Mouse (Mus musculus): ENCODE measurements around the gene Grasp. TPM values are rescaled to one million over a fixed set of nuclear protein-coding genes. Genes with fewer than 3 reads are reported as not detected.

Grasp gene
- polyA plus RNA-seq, 1 experiment from 2014 or later = 2.4 TPM

DNA sequence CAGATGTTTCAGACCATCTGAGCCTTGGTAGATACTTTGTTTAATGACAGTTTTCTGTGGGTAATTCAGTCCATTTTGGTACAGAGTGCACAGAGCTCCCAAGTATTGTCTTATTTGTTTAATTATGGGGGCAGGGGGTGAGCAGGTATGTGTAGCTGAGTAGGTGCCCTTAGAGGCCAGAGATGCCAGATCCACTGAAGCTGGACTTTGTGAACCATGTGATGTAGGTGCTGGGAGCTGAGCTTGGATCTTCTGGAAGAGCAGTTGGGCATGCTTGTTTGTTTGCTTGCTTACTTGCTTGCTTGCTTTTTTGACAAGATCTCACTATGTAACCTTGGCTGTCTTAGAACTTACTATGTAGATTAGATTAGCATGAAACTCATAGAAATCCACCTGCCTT, 27.0 kb upstream of the Grasp start:
- Histone ChIP-seq H3K4me1 (replicated peaks) (peaks cover 16% of the 10 kb centered on the region), H3K4me2 (replicated peaks) (no peak overlapping the region), H3K36me3 (peaks cover 74% of the 10 kb centered on the region), H3K9me3 (0 out of 2 replicates have a peak, but pooled peaks cover 6% of the 10 kb centered on the region), H3K27ac (no peak overlapping the region), H3K4me3 (replicated peaks) (no peak overlapping the region), H3K27me3 (no peaks in the 10 kb centered on the region), H3K9ac (replicated peaks) (no peak overlapping the region)
- ATAC-seq = no peak

GRCm38 (mm10) chr15:101197497-101198179, 26.4 kb upstream of the Grasp start:
- Histone ChIP-seq H3K9me3 (0 out of 2 replicates have a peak, but pooled peaks cover 6% of the 10 kb centered on the region), H3K4me1 (replicated peaks) (peaks cover 10% of the 10 kb centered on the region), H3K36me3 (peaks cover 81% of the 10 kb centered on the region), H3K27me3 (no peaks in the 10 kb centered on the region), H3K4me3 (replicated peaks) (no peak overlapping the region), H3K4me2 (replicated peaks) (no peak overlapping the region), H3K9ac (replicated peaks) (no peak overlapping the region), H3K27ac (no peak overlapping the region)
- WGBS = 89% methylated on average over 15 of the region's 15 CpGs
- peak; percentile 43 for ATAC-seq

DNA sequence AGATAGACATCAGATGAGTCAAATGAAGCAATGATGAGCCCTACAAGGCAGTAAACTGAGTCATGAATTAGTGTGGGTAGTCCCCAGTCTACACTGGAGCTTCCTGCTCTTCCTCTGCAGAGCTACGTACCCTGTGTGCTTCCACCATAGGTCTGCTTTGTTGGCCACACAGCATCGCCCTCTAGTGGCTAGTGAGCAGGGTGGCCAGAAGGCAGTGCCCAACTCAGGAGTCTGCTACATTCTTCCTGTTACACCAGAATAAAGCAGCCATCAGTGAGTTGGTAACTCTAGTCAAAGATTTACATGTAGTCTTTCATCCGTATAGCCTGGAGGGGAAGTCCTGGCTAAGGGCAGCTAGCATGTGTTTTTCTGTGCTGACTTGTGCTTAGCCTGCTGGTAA, 25.8 kb upstream of the Grasp start:
- Histone ChIP-seq H3K4me3 (replicated peaks) (no peak overlapping the region), H3K27ac (no peak overlapping the region), H3K4me1 (replicated peaks) (0 out of 2 replicates have a peak, but pooled peaks cover 4% of the 10 kb centered on the region), H3K4me2 (replicated peaks) (no peak overlapping the region), H3K27me3 (no peaks in the 10 kb centered on the region), H3K9me3 (0 out of 2 replicates have a peak, but pooled peaks cover 6% of the 10 kb centered on the region), H3K36me3 (peaks cover 87% of the 10 kb centered on the region), H3K9ac (replicated peaks) (no peak overlapping the region)
- 27% methylated on average over 3 of the region's 3 CpGs for WGBS
- peak; percentile 81 for ATAC-seq

DNA sequence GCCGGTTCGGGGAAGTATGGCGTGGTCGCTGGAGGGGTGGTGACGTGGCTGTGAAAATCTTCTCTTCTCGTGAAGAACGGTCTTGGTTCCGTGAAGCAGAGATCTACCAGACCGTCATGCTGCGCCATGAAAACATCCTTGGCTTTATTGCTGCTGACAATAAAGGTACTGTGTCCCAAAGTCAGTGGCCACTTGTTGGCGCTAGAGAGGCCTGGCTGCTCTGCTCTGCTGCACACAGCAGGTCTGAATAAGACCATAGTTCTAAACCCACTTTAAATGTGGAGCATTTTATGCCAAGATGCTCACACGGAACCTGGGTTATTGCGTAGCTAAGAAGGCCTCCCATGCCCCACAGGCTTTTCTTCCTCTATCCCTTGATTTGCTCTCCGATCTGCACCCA, 25.1 kb upstream of the Grasp start:
- Histone ChIP-seq H3K4me2 (replicated peaks) (no peak overlapping the region), H3K27me3 (no peaks in the 10 kb centered on the region), H3K4me3 (replicated peaks) (no peak overlapping the region), H3K4me1 (replicated peaks) (no peaks in the 10 kb centered on the region), H3K36me3 (peaks cover 91% of the 10 kb centered on the region), H3K27ac (no peak overlapping the region), H3K9me3 (0 out of 2 replicates have a peak, but pooled peaks cover 6% of the 10 kb centered on the region), H3K9ac (replicated peaks) (no peak overlapping the region)
- 87% methylated on average over 14 of the region's 14 CpGs for WGBS
- peak; percentile 21; the same call in 1 of the 2 replicates for ATAC-seq

GRCm38 (mm10) chr15:101200777-101201295, 23.2 kb upstream of the Grasp start:
- Histone ChIP-seq H3K36me3 (peaks cover 87% of the 10 kb centered on the region), H3K27ac (no peak overlapping the region), H3K27me3 (no peaks in the 10 kb centered on the region), H3K4me3 (replicated peaks) (no peak overlapping the region), H3K9me3 (0 out of 2 replicates have a peak, but pooled peaks cover 6% of the 10 kb centered on the region), H3K4me1 (replicated peaks) (no peaks in the 10 kb centered on the region), H3K9ac (replicated peaks) (no peak overlapping the region), H3K4me2 (replicated peaks) (no peak overlapping the region)
- 96% methylated on average over 9 of the region's 9 CpGs for WGBS
- ATAC-seq = no peak

DNA sequence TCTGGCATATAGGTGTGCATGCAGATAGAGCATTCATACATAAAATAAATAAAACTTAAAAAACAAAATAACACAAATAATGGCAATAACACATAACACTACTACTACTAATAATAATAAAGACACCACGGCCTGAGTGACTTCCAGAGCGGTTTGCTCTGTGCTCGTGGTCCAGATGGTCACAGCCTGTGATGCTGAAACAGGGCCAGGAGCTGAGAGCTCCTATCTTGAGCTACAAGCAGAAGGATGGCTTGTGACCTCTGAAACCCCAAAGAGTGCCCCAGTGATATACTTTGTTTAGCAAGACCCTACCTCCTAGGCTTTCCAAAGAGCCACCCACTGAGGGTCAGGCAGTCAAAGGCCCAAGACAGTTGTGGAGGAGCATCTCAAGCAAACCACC, 22.6 kb upstream of the Grasp start:
- H3K9ac ChIP-seq (replicated peaks) = no peak overlapping the region
- H3K27me3 ChIP-seq = no peaks in the 10 kb centered on the region
- 97% methylated on average over 3 of the region's 3 CpGs for WGBS
- 0 out of 2 replicates have a peak, but pooled peaks cover 6% of the 10 kb centered on the region for H3K9me3 ChIP-seq
- no peak for ATAC-seq
- H3K27ac ChIP-seq = no peak overlapping the region
- H3K4me1 ChIP-seq (replicated peaks) = no peaks in the 10 kb centered on the region
- H3K4me2 ChIP-seq (replicated peaks) = no peak overlapping the region
- H3K36me3 ChIP-seq = peaks cover 87% of the 10 kb centered on the region
- no peak overlapping the region for H3K4me3 ChIP-seq (replicated peaks)

DNA sequence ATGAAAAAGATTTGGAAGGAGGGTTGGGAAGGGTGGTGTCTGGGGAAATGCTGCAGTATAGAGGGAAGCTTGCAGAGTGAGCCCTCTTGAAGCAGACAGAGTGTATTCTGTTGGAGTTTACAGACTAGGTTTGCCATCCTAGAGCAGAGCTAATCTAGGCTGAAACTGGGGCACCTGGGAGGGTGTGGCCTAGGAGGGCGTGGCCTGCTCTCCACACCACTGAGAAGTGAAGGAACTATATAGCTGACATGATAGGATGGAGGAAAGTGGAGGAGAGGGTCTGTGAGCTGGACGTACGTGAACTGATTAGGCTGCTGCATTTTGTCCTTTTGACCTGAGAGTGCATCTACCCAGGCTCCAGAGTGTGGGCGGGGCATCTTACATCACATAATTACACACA, 20.3 kb upstream of the Grasp start:
- 88% methylated on average over 4 of the region's 4 CpGs for WGBS

GRCm38 (mm10) chr15:101204781-101205180, 19.2 kb upstream of the Grasp start:
- Histone ChIP-seq H3K27me3 (no peaks in the 10 kb centered on the region), H3K36me3 (peaks cover 92% of the 10 kb centered on the region), H3K9ac (replicated peaks) (no peak overlapping the region), H3K27ac (no peak overlapping the region), H3K9me3 (0 out of 2 replicates have a peak, but pooled peaks cover 6% of the 10 kb centered on the region), H3K4me1 (replicated peaks) (no peaks in the 10 kb centered on the region), H3K4me3 (replicated peaks) (no peak overlapping the region), H3K4me2 (replicated peaks) (no peak overlapping the region)
- WGBS = 88% methylated on average over 7 of the region's 7 CpGs
- ATAC-seq = no peak

More for the DNA sequence above, 20.3 kb upstream of the Grasp start:
- Histone ChIP-seq H3K27ac (no peak overlapping the region), H3K4me3 (replicated peaks) (no peak overlapping the region), H3K36me3 (peaks cover 90% of the 10 kb centered on the region), H3K9me3 (0 out of 2 replicates have a peak, but pooled peaks cover 6% of the 10 kb centered on the region), H3K4me1 (replicated peaks) (no peaks in the 10 kb centered on the region), H3K27me3 (no peaks in the 10 kb centered on the region), H3K9ac (replicated peaks) (no peak overlapping the region), H3K4me2 (replicated peaks) (no peak overlapping the region)
- ATAC-seq = no peak

DNA sequence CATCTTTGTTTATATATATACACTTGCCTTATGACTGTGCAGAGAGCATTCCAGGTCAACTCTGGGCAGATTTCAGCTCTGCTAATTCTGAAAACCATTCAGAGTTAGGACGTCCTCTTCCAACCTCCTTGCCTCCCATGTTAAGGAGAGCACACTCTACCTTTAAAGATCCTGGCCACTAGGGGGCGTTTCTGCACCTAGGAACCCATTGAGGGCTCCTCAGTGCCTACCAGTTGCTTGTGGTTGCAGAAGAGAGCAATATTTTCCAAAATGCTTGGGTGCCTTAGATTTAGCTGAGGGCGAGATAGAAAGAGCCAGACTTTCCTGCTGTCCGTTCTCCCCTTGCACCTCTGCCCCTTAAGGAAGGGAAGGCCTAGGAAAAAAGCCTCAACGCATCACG, 13.8 kb upstream of the Grasp start:
- H3K4me3 ChIP-seq (replicated peaks) = no peak overlapping the region
- H3K9me3 ChIP-seq = no peaks in the 10 kb centered on the region
- no peak overlapping the region for H3K27ac ChIP-seq
- no peaks in the 10 kb centered on the region for H3K27me3 ChIP-seq
- ATAC-seq = 0 out of 2 replicates have a peak, but pooled peaks have one; percentile 34
- H3K4me1 ChIP-seq (replicated peaks) = no peaks in the 10 kb centered on the region
- H3K36me3 ChIP-seq = peaks cover 79% of the 10 kb centered on the region
- 61% methylated on average over 6 of the region's 6 CpGs for whole genome bisulfite sequencing
- H3K4me2 ChIP-seq (replicated peaks) = no peak overlapping the region
- no peak overlapping the region for H3K9ac ChIP-seq (replicated peaks)

GRCm38 (mm10) chr15:101210998-101211613, 12.9 kb upstream of the Grasp start:
- no peak overlapping the region for H3K27ac ChIP-seq
- no peak overlapping the region for H3K4me2 ChIP-seq (replicated peaks)
- H3K4me3 ChIP-seq (replicated peaks) = no peak overlapping the region
- no peak overlapping the region for H3K9ac ChIP-seq (replicated peaks)
- H3K4me1 ChIP-seq (replicated peaks) = no peaks in the 10 kb centered on the region
- ATAC-seq = no peak
- peaks cover 74% of the 10 kb centered on the region for H3K36me3 ChIP-seq
- no peaks in the 10 kb centered on the region for H3K9me3 ChIP-seq
- no peaks in the 10 kb centered on the region for H3K27me3 ChIP-seq
- 94% methylated on average over 14 of the region's 14 CpGs for WGBS

GRCm38 (mm10) chr15:101212435-101212834, 11.6 kb upstream of the Grasp start:
- no peaks in the 10 kb centered on the region for H3K27me3 ChIP-seq
- ATAC-seq = no peak
- H3K4me1 ChIP-seq (replicated peaks) = no peaks in the 10 kb centered on the region
- 76% methylated on average over 14 of the region's 14 CpGs for WGBS
- no peak overlapping the region for H3K27ac ChIP-seq
- peaks cover 62% of the 10 kb centered on the region for H3K36me3 ChIP-seq
- no peak overlapping the region for H3K4me3 ChIP-seq (replicated peaks)
- H3K4me2 ChIP-seq (replicated peaks) = no peak overlapping the region
- no peaks in the 10 kb centered on the region for H3K9me3 ChIP-seq
- no peak overlapping the region for H3K9ac ChIP-seq (replicated peaks)

GRCm38 (mm10) chr15:101215136-101215535, 8.9 kb upstream of the Grasp start:
- no peak overlapping the region for H3K4me2 ChIP-seq (replicated peaks)
- no peak for ATAC-seq
- H3K9ac ChIP-seq (replicated peaks) = no peak overlapping the region
- peaks cover 38% of the 10 kb centered on the region for H3K36me3 ChIP-seq
- H3K27me3 ChIP-seq = no peaks in the 10 kb centered on the region
- no peak overlapping the region for H3K27ac ChIP-seq
- WGBS = 76% methylated on average over 2 of the region's 2 CpGs
- H3K9me3 ChIP-seq = no peaks in the 10 kb centered on the region
- no peak overlapping the region for H3K4me3 ChIP-seq (replicated peaks)
- peaks cover 2% of the 10 kb centered on the region; the same call in 1 of the 2 replicates for H3K4me1 ChIP-seq (replicated peaks)
